Mouse (Mus musculus): Measurements from ENCODE around the gene Ube2d1. TPM values are rescaled to one million over a fixed set of nuclear protein-coding genes. Genes with fewer than 3 reads are reported as not detected.

Gene Ube2d1
- total RNA-seq, 2 experiments from 2014 or later, result 49.9 to 51.8 TPM

DNA sequence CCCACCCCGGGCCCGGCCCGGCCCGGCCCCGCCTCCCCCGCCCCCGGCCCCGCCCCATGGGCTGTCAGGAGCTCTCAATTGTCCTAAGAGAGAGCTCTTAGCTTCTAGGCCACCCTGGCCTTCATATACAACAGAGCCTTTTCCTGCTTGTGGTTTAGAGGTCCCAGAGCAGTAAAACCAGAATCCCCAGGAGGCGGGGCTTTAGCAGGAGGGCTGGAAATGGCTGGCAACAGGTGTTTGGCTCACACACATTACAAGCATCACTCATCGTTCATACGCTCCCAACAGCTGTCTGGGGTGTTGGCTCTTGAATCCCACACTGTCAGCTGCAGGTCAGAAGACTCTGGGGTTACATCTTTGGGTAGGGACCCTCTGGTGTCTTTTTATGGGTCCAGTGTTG lies 7.2 kb upstream of the Ube2d1 start:
- no peak for DNase-seq (ENCODE audit: low spot score in 2 of 2)
- intact Hi-C loops (cut with DNase I), result no loop called here

DNA sequence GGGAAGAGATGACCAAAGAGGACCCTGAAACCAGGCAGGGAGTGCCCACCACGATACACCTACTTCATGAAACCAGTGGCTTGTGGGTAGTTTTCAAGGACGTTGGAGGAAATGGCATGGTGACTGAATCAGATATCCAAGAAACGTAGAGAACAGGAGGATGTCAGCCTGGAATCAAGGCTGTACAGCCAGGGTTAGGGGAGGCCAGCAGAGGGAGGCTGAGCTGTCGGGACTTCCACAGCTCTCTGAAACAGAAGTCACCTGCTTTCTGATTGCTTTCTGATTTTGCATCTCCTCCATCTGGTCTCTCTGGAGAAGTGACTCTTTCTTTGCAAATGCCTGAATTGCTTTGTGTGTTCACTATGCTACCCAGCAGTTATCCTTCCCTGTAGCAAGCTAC lies 6.7 kb upstream of the Ube2d1 start:
- DNase-seq (ENCODE audit: low spot score in 2 of 2), result no peak
- intact Hi-C loops (cut with DNase I), result no loop called here

DNA sequence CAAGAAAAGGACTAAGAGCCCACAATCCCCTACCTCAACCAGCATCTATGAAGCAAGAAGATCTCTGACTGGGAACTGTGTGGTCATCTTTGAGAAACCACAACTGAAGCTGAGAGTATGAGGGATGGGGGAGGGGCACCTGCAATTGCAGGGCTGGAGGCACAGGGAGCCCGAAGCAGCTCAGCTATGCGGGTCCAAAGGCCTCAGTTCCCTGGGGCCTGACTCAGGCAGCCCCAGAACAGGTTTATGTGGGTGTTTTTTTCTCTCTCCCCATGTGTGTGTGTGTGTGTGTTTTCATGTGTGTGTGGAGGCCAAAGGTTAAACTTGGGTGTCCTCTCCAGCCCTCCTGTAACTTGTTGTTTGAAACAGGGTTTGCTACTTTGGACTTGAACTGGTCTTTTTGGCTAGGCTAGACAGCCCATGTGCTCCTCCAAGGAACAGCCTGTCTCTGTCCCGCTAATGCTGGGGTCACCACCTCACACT lies 6.2 kb upstream of the Ube2d1 start:
- intact Hi-C loops (cut with DNase I), result no loop called here
- DNase-seq (ENCODE audit: low spot score in 2 of 2), result no peak

DNA sequence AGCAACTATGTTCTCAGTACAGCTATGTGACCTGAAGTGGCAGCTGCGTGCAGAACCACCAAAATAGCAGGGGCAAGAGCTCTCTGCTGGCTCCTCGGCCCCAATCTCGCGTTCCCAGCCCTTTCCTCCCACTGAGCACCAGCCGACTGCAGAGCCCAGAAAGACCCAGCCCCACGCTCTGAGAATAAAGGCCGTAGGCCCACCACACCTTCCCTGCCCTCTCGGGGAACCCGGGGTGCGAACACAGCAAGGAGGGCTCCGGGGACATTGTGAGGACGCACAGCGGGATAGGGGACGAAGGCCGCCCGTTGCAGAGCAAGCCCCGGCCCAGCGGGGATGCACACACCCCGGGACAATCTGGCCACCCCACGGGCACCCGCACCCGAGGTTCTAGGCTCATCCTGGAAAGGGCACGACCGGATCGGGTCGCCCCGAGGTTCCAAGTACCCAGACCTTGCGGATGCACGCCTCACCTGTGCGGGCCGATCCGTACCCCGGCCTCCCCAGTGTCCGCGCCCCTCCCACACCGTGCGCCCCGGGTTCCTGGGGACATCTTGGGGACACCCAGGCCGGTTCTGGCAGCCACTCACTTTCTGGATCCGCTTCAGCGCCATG lies 444 bp downstream of the Ube2d1 start:
- intact Hi-C loops (cut with DNase I), result no loop called here
- DNase-seq (ENCODE audit: low spot score in 2 of 2), result peak in 1 of 2 experiments; percentile 52

DNA sequence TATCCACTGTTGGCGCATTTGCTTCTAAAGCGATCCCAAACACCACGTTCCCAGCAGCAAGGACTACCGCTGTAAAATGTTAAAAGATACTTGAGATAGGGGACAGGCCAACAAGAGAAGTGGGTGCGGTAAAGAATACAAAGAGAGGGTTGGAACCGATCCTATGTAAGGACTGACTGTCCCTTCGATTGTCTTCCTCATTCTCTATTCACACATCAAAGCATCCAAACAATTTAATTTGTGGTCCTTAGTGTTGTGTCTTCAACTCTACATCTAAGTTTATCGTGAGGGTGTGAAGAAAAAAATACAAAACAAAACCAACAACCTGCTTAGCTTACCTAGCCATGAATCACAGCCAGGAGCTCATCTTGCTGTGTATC lies 941 bp downstream of the Ube2d1 start:
- DNase-seq (ENCODE audit: low spot score in 2 of 2), result no peak
- intact Hi-C loops (cut with DNase I), result no loop called here

DNA sequence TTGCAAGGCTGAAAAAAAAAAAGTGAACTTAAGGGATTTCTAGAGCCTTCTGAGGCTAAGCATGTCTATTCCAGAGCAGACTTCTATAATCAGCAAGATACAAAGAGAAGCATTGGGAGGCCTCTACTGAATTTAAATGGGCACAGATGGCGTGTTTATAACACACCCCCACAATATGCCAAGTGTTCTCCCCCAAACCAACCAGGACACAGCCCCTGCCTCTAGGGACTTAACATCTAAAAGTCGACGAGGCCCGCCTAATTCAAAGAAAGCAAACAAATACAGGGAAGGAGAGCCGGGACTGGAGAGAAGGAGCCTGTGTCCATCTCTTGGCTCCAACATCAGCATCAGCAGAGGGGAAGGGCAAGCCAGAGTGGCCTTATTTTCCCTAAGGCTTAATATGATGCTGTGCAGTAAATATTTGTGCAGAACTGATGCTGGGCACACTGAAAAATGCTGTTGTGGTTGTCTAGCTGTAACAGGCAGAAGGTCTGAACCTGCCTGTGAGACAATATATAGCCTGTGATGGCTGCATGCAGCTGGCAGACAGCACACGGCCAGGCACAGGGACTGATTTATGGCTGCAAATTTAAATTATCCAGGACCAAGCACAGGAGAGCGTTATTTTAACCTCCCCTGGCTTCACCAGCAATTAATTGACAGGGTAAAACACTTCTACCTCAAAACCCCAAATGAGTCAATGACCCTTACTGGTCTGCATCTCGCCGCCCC lies 11.9 kb downstream of the Ube2d1 start:
- peak; percentile 35 to 37 for DNase-seq (ENCODE audit: low spot score in 2 of 2)
- intact Hi-C loops (cut with DNase I), result no loop called here

DNA sequence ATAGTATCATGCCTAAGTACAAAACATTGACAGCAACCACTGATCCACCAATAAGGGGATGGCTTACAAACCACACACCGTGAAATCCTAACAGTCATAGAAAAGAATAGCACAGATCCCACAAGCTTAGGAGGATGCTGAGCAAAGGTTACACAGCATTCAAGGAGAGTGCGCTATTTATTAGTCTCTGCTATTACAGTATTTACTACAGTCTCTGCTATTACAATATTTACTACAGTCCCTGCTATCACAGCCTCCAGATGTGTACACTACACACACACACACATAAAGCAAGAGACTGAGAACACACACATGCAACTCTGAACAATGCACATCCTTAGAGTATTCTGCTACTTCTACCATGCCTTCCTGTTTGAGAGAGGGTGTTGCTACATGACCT lies 17.1 kb downstream of the Ube2d1 start:
- no peak for DNase-seq (ENCODE audit: low spot score in 2 of 2)
- intact Hi-C loops (cut with DNase I), result no loop called here

DNA sequence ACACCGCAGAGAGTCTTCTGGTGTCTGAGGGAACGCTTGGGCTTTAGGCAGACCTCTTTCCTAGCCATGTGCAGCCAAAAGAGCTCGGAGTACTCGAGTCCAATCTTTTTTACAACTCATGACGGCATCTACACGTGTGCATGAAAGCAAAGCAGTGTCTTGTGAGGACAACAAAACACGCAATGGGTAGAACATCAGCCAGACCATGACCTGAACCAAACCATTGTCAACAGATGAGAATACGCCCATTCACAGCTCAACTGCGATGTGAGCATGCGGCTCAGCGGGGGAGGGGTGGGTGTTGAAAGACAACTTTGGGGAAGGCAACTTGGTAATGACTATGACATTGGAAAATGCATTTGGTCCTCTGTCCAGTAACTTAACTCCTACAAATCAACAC lies 17.6 kb downstream of the Ube2d1 start:
- DNase-seq (ENCODE audit: low spot score in 2 of 2), result no peak
- intact Hi-C loops (cut with DNase I), result no loop called here

DNA sequence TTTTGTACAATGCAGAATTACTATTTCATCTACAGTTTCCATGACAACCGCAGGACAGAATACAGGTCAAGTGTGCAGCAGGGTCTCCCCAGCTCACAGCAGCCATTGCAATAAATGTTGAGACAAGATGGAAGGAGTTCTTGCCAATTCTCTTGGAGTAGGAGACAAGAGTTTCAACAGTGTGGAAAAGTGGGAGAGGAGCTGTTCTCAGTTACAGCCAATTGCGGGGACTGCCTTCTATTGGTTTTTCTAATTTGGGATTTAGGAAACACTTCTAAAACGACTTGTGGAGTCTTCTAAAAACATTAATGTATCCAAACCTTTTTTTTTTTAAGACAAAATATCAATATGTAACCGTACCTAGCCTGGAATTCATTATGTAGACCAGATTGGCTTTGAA lies 20.0 kb downstream of the Ube2d1 start:
- no peak for DNase-seq (ENCODE audit: low spot score in 2 of 2)
- intact Hi-C loops (cut with DNase I), result no loop called here

DNA sequence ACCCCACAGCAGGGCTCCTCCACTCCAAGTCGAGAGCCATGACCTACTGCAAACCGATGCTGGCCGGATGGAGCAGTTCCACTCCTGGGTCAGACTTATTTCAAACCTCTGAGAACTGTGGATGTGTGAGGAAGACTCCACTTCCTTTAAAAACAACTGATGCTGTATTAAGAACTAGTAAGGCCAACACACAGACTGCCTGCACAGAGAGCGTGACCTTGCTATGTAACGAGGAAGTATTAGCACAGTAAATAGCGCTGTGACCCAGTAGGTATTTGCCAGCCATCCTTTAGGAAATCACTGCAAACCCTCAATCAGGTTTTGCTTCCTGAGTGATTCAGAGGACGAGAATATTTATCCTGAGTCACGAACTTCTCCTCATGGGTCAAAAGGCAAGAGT lies 23.4 kb downstream of the Ube2d1 start:
- DNase-seq (ENCODE audit: low spot score in 2 of 2), result no peak
- intact Hi-C loops (cut with DNase I), result no loop called here

DNA sequence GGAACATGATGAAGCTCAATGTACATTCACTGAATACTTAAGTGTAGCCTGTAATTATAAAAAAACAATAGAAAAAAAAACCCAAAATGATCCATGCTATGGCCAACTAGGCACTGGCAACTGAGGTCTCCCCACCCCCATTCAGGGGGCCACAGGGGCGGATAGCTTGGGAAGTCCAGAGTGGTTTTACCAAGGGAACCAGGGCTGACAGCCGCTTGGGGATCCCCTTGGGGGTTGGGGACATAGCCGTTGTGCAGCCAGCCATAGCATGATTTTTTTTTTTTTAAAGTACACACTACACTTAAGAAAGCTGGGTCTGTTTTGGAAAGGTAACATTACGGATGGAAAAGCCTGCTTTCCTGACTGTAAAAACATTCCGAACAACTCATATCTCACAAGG lies 26.1 kb downstream of the Ube2d1 start:
- intact Hi-C loops (cut with DNase I), result no loop called here

DNA sequence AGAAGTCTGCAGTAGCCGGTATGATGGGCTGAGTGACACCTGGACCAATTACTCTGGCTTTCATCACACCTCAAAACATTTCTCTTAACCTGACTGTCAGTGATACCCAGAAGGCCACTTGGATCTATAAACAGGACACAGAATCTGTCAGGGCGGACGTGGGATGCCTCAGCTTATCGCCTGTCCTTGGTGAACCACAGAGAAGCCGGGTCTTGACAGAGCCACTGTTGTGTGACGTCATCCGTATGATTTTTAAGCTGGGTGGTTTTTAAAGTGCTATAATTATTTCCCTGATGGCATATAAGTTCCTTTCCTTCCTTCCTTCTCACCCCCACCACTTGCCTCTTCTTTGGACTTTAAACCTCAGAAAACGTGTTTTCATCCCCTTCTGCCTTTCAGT lies 26.5 kb downstream of the Ube2d1 start:
- intact Hi-C loops (cut with DNase I), result no loop called here
- DNase-seq (ENCODE audit: low spot score in 2 of 2), result no peak

More for the DNA sequence above, 26.1 kb downstream of the Ube2d1 start:
- no peak for DNase-seq (ENCODE audit: low spot score in 2 of 2)

DNA sequence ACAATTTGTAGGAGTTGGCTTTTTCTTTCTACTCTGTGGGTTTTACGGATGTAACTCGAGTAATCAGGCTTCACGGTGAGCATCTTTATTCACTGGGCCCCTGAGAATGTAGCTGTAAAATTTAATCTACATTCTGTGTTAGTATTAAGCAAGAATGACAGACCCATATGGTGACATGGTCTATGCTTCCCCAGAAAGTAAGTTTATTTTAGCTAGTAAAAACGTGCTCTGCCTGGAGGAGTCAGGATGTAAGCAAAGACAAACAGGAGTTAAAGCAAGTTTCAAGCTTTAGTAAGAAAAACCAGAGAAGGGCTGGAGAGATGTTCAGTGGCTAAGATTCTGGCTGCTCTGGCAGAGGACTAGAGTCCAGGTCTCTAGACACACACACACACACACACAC lies 31.9 kb downstream of the Ube2d1 start:
- intact Hi-C loops (cut with DNase I), result no loop called here
- DNase-seq (ENCODE audit: low spot score in 2 of 2), result no peak

DNA sequence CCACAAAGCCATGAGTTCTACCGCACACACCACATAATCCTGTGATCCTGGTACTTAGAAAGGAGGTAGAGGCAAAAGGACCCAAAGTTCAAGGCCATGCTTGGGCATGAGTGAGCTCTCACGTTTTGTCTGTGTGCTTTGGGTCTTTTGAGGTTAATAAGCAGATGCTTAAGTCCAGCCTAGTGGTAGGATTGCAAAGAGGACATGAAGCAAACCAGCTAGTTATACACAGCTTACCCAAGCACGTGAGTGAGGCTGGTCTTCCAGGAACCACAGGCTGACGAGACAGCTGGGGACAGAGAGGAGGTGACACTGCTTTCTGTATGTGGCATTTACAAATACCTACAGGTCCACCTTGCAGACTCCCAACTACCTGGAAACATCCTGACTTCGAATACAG lies 32.6 kb downstream of the Ube2d1 start:
- intact Hi-C loops (cut with DNase I), result no loop called here
- no peak for DNase-seq (ENCODE audit: low spot score in 2 of 2)

DNA sequence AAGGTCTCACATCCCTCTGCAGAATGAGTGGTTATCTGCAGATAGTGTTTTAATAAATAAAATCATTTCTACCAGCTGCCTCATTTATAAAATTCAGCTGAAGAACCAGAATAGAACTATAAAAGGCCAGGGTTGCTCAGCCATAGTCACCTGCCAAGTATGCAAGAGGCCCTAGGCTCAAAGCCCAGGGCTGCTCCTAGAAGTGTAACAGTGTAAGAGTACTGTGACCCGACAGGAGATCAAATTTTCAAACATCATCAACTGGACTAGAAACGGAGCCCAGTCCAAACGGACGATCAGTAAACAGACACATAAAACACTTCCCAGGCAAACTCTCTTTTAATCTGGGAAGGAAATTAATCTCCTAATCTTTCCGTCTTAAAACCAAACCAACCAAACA lies 33.2 kb downstream of the Ube2d1 start:
- intact Hi-C loops (cut with DNase I), result no loop called here
- DNase-seq (ENCODE audit: low spot score in 2 of 2), result no peak

DNA sequence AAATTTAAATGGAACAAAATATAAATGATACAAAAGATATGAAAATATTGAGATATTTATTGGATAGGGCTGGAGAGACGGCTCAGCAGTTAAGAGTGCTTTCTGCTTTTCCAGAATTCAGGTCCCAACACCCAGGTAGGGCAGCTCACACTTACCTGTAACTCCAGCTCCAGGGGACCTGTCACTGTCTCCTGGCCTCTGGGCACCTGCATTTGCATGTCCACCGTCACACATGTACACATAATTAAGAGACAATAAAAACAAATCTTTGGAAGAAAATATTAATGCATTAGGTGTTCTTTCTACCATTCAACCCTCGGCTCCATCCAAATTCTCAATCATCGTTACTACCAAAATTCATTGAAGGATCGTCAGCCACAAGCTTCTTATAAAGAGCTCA lies 33.8 kb downstream of the Ube2d1 start:
- no peak for DNase-seq (ENCODE audit: low spot score in 2 of 2)
- intact Hi-C loops (cut with DNase I), result no loop called here

DNA sequence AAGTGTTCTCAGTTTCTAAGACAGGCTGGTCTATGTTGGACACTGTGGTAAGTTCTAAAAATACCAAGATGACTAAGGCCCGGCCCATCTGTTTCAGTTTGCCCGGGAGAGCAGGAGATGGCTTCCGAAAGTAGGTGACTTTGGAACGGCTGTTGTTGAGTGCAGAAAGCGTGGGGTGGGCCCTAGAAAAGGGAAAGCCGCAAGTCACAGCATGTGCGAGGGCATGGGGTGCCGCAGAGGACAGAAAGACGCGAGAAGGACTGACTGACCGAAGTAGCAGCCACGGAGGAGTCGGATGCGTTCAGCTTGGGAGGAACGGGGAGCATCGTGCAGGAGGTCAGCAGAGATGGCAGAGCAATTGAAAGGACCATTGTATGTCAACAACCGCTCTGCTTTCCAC lies 34.6 kb downstream of the Ube2d1 start:
- intact Hi-C loops (cut with DNase I), result no loop called here
- peak; percentile 71 to 73 for DNase-seq (ENCODE audit: low spot score in 2 of 2)

DNA sequence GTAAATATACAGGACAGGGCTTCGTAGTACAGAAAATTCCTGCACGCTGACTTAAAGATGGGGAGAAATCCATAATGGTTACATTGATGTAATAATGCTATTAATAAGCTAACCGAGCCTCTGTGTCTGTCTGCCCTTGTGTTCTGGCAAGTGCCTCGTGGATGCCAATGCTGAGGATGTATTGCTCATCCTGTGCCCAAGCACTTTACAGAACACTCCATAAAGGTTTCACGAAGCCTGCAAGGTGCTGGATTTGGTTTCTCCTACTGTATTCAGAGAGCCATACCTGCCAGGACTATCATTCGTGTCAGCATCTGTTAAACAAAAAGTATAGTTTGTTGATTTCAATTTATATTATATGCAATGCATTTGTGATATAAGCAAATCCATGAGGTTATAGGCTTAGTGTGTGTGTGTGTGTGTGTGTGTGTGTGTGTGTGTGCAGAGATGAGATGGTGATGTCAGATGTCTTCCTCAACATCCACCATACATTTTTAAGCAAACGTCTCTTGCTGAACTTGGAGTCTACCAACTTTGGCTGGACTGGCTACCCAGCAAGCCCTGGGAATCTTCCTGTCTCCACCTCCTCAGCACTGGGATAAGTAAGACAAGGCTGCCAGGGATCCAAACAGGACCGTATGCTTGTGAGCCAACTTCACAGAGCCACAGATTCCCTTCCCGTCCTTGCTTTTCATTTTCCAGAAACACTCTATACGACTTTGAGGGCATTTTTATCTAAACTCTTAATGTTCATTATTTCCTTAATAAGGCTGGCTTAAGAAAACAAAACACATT lies 35.8 kb downstream of the Ube2d1 start:
- DNase-seq (ENCODE audit: low spot score in 2 of 2), result peak in 1 of 2 experiments; percentile 17
- intact Hi-C loops (cut with DNase I), result no loop called here

DNA sequence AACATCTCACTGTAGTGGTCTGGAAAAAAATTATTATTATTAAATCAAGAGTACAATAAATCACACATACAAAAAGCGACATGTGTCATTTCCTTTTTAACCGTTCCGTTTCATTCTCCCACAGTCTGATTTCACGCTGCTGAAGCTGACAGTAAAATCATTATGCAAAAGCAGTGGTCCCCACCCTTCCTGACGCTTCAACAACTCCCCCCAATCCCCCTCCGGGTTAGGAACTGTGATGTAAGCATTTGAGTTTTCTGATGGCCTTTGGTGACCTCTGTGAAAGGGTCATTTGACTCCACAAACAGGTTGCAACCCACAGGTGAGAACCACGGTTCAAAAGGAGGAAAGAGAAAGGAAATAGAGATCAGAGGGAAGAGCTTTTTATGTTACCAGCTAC lies 38.1 kb downstream of the Ube2d1 start:
- intact Hi-C loops (cut with DNase I), result no loop called here
- DNase-seq (ENCODE audit: low spot score in 2 of 2), result no peak

DNA sequence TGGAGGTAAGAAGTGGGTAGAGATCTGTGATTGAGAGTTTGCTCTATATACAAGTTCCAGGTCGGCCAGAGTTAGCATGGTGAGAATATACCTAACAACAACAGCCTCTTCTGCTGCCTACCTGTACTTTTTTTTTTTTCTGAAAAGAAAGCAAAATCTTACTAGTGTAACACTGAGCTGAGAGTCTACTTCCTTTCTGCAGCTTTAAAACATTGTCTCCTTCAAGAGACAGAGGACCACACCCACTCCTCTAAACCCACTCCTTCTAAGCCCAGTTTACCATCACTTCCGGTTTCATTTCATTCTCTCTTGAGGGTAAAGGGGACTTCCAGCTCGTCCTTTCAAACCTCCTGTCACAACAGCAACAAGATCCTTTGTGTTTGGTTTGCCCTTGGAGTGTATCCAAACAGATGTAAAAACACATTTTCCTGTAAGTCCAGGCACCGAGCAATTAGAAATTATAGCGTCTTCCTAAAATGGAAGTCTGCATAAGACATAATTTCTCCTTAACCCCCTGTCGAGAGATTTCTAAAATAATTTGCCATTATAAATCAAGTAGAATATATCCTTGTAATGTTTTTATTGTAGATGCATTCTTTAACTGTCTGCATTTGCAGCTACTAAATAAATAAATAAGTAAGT lies 45.5 kb downstream of the Ube2d1 start:
- intact Hi-C loops (cut with DNase I), result loop anchor here (2.0 to 5.0 kb wide), 2 partner anchors 43 to 63 kb away; no protein-coding TSS in a partner anchor
- no peak for DNase-seq (ENCODE audit: low spot score in 2 of 2)
